Mouse (Mus musculus) urinary bladder, postnatal 4 days (tissue): Measurements from ENCODE around the gene Creb3.
A peak's percentile ranks its signal among the peaks of the same experiment; 100 is the strongest.
"Not testable (repeated sequence)": the region's sequence is repeated elsewhere in the genome, so short reads cannot be mapped to it uniquely, and the experiment has no call there.

Experiments
- DNase-seq, 2 experiments: peaks; one replicate each; pipeline ENCODE4 v3.0.0; 2021 to 2022; ENCODE audit warnings: low spot score in 2 of 2

The Creb3 gene

GRCm38 (mm10) chr4:43561997-43562768, at the start of gene Creb3, which contains the start of gene Tln1:
TSS of gene Creb3 (plus strand) at chr4:43562332.
TSS of gene Tln1 (minus strand) at chr4:43562691.
- DNase-seq = peak; percentile 91 to 92

GRCm38 (mm10) chr4:43512653-43513052, 49.5 kb upstream of the Creb3 start:
- no peak for DNase-seq

- no peak for DNase-seq
Observed at GRCm38 (mm10) chr4:43513300-43513699, 48.8 kb upstream of the Creb3 start.

GRCm38 (mm10) chr4:43513791-43514190, 48.3 kb upstream of the Creb3 start:
- no peak for DNase-seq

GRCm38 (mm10) chr4:43515764-43516708, 46.1 kb upstream of the Creb3 start:
- no peak for DNase-seq

- DNase-seq = no peak
Observed at GRCm38 (mm10) chr4:43519551-43519950, 42.6 kb upstream of the Creb3 start.

GRCm38 (mm10) chr4:43519956-43520355, 42.2 kb upstream of the Creb3 start:
- peak; percentile 79 to 91 for DNase-seq

GRCm38 (mm10) chr4:43527880-43528279, 34.3 kb upstream of the Creb3 start:
- DNase-seq = no peak

- DNase-seq = no peak
Observed at GRCm38 (mm10) chr4:43528487-43528886, 33.6 kb upstream of the Creb3 start.

- no peak for DNase-seq
Observed at GRCm38 (mm10) chr4:43530081-43530501, 32.0 kb upstream of the Creb3 start.

- DNase-seq = peak; percentile 59 to 76
Observed at GRCm38 (mm10) chr4:43530581-43530980, 31.6 kb upstream of the Creb3 start.

GRCm38 (mm10) chr4:43533270-43533669, 28.9 kb upstream of the Creb3 start:
- DNase-seq = no peak

GRCm38 (mm10) chr4:43535628-43536027, 26.5 kb upstream of the Creb3 start:
- no peak for DNase-seq

- DNase-seq = no peak
Observed at GRCm38 (mm10) chr4:43536031-43536430, 26.1 kb upstream of the Creb3 start.

- no peak for DNase-seq
Observed at GRCm38 (mm10) chr4:43542044-43542443, 20.1 kb upstream of the Creb3 start.

- DNase-seq = no peak
Observed at GRCm38 (mm10) chr4:43546375-43547047, 15.6 kb upstream of the Creb3 start.

- DNase-seq = no peak
Observed at GRCm38 (mm10) chr4:43547160-43547559, 15.0 kb upstream of the Creb3 start.

- no peak for DNase-seq
Observed at GRCm38 (mm10) chr4:43549055-43549454, 13.1 kb upstream of the Creb3 start.

GRCm38 (mm10) chr4:43551854-43552253, 10.3 kb upstream of the Creb3 start:
- not testable (repeated sequence) for DNase-seq

GRCm38 (mm10) chr4:43552437-43552836, 9.7 kb upstream of the Creb3 start:
- DNase-seq = no peak

- no peak for DNase-seq
Observed at GRCm38 (mm10) chr4:43553891-43554290, 8.2 kb upstream of the Creb3 start.

GRCm38 (mm10) chr4:43555926-43556325, 6.2 kb upstream of the Creb3 start:
- no peak for DNase-seq
